Mouse (Mus musculus) ovary, postnatal 36 days (tissue): ENCODE measurements at regions not wholly inside any gene's neighbourhood (a gene's known extent, or its start where the extent isn't known, plus 50 kb on each side); places are given as distances from the start of the nearest gene placed in this dataset.
"Not testable (repeated sequence)": the region's sequence is repeated elsewhere in the genome, so short reads cannot be mapped to it uniquely, and the experiment has no call there.

Source experiments
- DNase-seq: peaks from one replicate; pipeline ENCODE4 v3.0.0; 2022; ENCODE audit warnings: low spot score, mixed read lengths

DNA sequence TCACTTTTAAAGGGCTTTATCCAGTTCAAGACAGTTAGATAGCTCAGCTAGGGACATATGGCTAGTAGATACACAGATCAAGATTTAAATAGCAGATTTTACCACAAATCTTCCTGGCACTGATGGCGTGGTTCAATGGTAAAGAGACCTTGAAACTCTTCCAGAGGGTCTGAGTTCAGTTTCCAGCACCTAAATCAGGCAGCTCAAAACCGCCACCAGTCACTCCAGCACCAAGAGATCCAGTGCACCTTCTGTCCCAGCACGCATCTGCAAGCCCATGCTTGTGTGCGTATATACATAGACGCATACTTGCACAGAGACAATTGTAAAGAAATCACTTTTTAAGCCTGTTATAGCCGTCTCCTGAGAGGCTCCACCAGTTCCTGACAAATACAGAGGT is 454.0 kb upstream of the Jmjd1c start:
- no peak for DNase-seq

- no peak for DNase-seq
Measured at GRCm38 (mm10) chr10:66643160-66643559, 452.8 kb upstream of the Jmjd1c start.

GRCm38 (mm10) chr10:66657520-66657919 is 438.4 kb upstream of the Jmjd1c start:
- no peak for DNase-seq

GRCm38 (mm10) chr10:66683160-66683559 is 412.8 kb upstream of the Jmjd1c start:
- DNase-seq, result no peak

- DNase-seq, result not testable (repeated sequence)
Measured at GRCm38 (mm10) chr10:66689196-66689595, 406.7 kb upstream of the Jmjd1c start.

DNA sequence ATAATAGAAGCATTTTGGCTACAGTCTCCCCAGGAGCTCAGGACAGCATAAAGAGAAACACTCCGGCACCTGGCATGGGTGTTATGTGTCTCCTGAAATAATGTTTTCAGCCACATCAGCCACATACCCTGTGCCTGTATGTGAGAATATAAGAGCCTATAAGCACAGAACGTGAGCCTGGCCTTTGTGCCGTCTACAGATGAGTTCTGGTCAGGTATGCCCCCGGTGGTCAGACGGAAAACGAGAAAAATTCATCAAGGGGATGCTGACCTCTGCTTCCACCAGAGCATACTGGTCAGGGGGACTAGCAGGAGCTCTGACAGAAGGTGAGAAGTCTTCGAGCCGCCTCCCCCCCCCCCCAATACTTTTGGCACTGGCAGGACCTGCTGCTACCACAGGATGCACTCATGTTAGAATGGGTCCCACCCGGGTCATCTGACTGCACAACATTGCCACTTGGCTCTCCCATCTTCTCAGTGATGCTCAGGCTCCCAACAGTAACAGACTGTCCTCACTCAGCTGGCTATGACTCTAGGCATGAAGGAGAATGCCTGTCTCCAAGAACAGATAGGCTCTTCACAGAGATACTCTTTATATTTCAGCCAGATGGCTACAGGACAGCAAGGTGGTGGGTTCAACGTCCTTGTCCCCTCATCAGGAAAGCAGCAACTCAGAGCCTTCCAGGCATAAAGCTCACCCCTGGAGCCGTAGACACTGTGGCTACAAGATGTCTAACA is 401.2 kb upstream of the Jmjd1c start:
- DNase-seq, result no peak

DNA sequence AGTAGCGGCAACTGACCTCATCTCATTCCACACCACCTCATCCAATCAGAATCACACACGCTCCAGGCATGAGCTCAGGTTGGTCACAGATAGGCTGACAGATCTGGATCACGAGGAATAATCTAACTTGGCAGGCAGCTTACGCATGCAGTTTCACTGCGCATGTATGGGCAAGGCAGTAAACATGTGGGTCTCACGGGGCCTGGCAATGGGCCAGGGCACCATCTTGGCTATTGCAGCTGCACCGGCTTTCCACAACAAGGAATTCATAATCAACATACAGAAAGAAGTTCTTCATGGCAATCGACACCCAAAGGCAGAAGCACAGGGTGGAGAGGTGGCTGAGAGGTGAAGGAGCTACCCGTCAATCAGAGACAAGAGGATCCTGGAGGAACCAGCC is 381.0 kb upstream of the Jmjd1c start:
- DNase-seq, result not testable (repeated sequence)

DNA sequence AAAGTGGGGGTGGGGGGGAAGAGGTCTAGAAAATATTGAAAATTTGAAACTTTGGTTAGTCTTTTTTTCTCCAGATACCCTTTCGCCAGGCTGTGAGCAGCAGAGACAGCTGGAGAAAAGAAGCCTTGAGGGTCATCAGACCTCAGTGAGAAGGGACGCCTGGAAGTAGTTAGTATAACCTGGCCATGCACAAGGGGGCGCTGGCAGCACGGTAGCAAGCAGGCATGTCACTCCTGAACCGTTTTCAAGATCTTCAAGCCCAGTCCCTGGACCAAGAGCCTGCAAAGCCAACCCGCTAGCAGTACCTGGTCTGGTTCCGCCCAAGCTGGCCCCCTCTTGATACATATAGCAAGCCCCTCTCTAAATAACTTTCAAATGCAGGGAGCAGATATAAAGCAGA is 378.0 kb upstream of the Jmjd1c start:
- DNase-seq, result no peak

GRCm38 (mm10) chr10:66719796-66720195 is 376.1 kb upstream of the Jmjd1c start:
- no peak for DNase-seq

- DNase-seq, result no peak
Measured at GRCm38 (mm10) chr10:66733631-66734030, 362.3 kb upstream of the Jmjd1c start.

DNA sequence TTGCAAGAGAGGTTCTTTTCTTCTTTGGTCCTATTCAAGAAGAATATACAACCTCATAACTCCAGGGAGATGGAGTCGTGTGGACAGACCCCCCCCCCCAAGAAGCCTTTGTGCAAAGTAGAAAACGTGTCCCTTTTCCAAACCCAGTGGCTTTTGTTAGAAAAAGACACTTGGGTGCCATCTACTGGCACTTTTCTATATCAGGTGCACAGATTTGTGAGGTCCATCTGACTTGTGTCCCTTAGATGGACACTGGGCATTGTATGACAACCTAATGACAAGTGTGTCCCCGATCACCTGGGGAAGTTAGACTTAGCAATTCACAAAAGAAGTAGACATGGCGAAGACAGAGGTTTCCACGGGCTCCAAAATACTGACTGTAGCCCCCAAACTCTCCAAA is 361.1 kb upstream of the Jmjd1c start:
- DNase-seq, result no peak

DNA sequence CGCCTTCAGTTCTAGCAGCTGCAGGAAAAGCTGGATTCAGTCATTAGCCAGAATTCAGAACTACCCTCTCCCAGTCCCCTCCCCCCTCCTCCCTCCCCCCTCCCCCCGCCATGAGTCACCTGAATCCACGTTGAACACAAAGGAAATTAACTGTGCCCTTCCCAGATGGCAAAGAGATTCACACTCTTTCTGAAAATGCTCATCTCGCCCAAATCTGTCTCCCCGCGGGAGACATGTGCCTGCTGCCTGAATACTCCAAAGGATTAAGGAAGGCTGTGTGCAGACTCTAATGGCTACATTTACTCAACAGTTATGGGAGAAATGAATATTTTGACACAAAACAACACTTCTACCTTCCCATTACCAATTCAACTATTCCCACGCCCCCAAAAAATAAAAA is 356.9 kb upstream of the Jmjd1c start:
- no peak for DNase-seq

- no peak for DNase-seq
Measured at GRCm38 (mm10) chr10:66741819-66742218, 354.1 kb upstream of the Jmjd1c start.

GRCm38 (mm10) chr10:66743254-66743653 is 352.7 kb upstream of the Jmjd1c start:
- DNase-seq, result peak; percentile 13

DNA sequence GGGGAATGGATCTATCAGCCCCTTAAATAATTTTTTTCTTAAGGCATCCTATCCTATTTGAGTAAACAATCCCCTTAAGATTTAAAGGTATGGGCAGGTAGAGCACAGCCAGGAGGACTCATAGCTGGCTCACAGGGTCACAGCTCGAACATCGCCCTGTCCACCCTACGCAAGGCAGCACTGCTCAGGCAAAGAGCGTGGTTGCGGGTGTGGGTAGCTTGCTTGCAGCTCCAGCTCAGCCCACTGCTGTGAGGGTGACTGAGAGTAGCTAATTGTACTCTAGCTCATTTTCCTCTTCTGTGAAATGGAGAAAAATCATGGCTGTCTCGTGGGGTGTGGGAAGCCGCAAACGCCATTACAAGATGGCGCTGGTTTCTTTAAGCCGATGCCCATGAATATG is 350.1 kb upstream of the Jmjd1c start:
- no peak for DNase-seq

- no peak for DNase-seq
Measured at GRCm38 (mm10) chr10:66752237-66752810, 343.6 kb upstream of the Jmjd1c start.

DNA sequence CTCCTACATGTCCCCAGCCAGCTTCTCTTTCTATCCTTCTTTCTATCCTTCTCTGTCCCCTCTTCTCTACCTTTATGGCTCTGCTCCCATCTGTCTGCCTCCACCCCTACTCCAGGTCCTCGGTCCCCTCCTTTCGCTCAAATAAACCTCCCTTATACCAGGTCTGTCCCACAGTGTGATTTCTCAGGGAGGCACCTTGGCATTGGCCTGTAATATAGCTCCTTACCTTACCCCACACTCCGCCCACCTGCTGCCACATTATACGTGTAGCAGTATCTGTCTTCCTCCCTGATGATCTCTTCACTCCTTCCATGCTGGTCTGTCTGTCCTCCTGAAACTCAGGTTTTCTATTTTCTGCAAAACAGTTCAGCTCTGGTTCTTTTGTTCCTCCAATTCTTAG is 339.1 kb upstream of the Jmjd1c start:
- no peak for DNase-seq

- peak; percentile 5 for DNase-seq
Measured at GRCm38 (mm10) chr10:66770161-66771030, 325.5 kb upstream of the Jmjd1c start.

DNA sequence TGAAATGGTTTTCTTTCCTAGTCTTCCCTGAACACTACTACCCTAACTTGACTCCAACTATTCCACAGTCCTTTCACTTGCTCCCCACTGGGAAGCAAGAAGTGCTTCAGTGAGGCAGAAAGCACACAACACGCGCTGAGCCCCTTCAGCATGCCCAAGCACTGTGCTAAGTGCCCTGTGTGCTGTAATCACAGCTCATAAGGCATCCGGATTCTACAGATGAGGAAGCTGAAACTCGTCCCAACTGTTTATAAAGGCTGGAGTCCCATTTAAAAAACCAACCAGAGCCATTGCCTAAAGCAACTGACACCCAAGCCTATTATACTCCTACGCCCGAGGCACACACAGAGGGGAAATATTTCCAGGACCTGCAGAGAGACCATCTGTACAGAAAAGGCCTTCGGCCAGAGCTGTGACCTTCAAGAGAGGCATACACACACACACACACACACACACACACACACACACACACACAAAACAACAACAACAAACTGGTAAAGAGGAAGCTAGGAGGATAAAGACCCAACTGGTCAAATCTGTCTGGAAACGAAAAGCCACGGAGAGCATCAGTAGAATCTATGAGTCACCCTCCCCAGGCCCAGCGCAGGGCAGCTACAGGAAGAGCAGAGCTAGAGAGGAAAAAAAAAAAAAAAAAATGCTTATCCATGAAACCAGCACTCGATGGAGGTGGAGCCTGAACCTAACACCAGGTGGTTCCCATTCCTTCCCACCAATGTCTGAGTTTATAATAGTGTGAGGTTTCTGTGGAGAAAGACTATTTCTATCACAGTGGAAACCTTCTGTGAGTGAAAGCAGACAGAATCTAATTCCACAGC is 315.4 kb upstream of the Jmjd1c start:
- no peak for DNase-seq

GRCm38 (mm10) chr10:66781171-66781510 is 314.8 kb upstream of the Jmjd1c start:
- no peak for DNase-seq

- DNase-seq, result no peak
Measured at GRCm38 (mm10) chr10:66782025-66782424, 313.9 kb upstream of the Jmjd1c start.

GRCm38 (mm10) chr10:66787812-66788211 is 308.1 kb upstream of the Jmjd1c start:
- DNase-seq, result no peak
